In genomic region chr2:141073981-141074855, GRCm38 (mm10) we compare ENCODE assay signal across 27 mouse cellular contexts.
A peak's percentile ranks its signal among the peaks of the same experiment; 100 is the strongest.
DNase-seq lines count a peak whose midpoint lies in the region; ATAC-seq lines count a peak whose summit lies in the region.
"Had no signal": no experiment of that assay in that cellular context is flagged by ENCODE, and none has a peak within 500 bp of the region (broad histone marks: within the 10 kb centered on the region; RNA-seq: fewer than 3 reads in every experiment).

No protein-coding gene starts in this region.

- WGBS in neural tube, embryonic 13.5 days: 43% methylated on average over 8 of the region's 8 CpGs
- 32% methylated on average over 8 of the region's 8 CpGs for WGBS in midbrain, embryonic 12.5 days

- intact Hi-C loops in left cerebral cortex, postnatal 25 days (cut with DNase I): no loop called here

- no peak overlapping the region for H3K9ac ChIP-seq in neural tube, embryonic 13.5 days
- H3K9ac ChIP-seq in midbrain, embryonic 12.5 days (replicated peaks): no peak overlapping the region
- H3K9ac ChIP-seq: embryonic facial prominence, embryonic 12.5 days had no signal

- H3K36me3 ChIP-seq in neural tube, embryonic 13.5 days: no peaks in the 10 kb centered on the region
- H3K36me3 ChIP-seq in midbrain, embryonic 12.5 days: no peaks in the 10 kb centered on the region
- H3K36me3 ChIP-seq: embryonic facial prominence, embryonic 12.5 days had no signal

- H3K9me3 ChIP-seq in neural tube, embryonic 13.5 days: no peaks in the 10 kb centered on the region
- no peaks in the 10 kb centered on the region for H3K9me3 ChIP-seq in midbrain, embryonic 12.5 days
- H3K9me3 ChIP-seq: embryonic facial prominence, embryonic 12.5 days had no signal

- DNase-seq in embryo, embryonic 11 days: peak; percentile 31
- DNase-seq in embryo, embryonic 9.5 days (ENCODE audit: extremely low spot score): no peak
- DNase-seq in neural tube, embryonic 10.5 days (ENCODE audit: extremely low spot score, low spot score): no peak
- DNase-seq in left cerebral cortex, postnatal 25 days (ENCODE audit: low spot score in 2 of 2): no peak
- no peak for DNase-seq in spleen, postnatal 4 days (ENCODE audit: low spot score in 2 of 2)
- DNase-seq: adrenal gland, postnatal 14 days; cerebellum, adult 11 months; cerebellum, postnatal 14 days; gastrocnemius, postnatal 25 days; heart, adult 2 months; heart, postnatal 36 days; kidney, adult 8-10 months; kidney, postnatal 36 days; lung, adult 18-20 months; lung, postnatal 14 days; right cerebral cortex, postnatal 4 days; thymus, postnatal 14 days had no signal

- no peak overlapping the region for H3K4me3 ChIP-seq in neural tube, embryonic 13.5 days
- no peak overlapping the region for H3K4me3 ChIP-seq in midbrain, embryonic 12.5 days
- H3K4me3 ChIP-seq: embryonic facial prominence, embryonic 12.5 days; erythroblast, embryonic 14.5 days; heart, adult 2 months; megakaryocyte, embryonic 14.5 days; myocyte had no signal

- H3K27ac ChIP-seq in neural tube, embryonic 13.5 days (replicated peaks): 0 out of 2 replicates have a peak overlapping the region, but pooled peaks have one; percentile 42
- 0 out of 2 replicates have a peak overlapping the region, but pooled peaks have one; percentile 39 for H3K27ac ChIP-seq in midbrain, embryonic 12.5 days (replicated peaks)
- H3K27ac ChIP-seq: embryonic facial prominence, embryonic 12.5 days; heart, adult 2 months; stomach, postnatal 0 days had no signal

- no peak overlapping the region for H3K4me2 ChIP-seq in neural tube, embryonic 13.5 days
- H3K4me2 ChIP-seq in midbrain, embryonic 12.5 days (replicated peaks): no peak overlapping the region
- H3K4me2 ChIP-seq: embryonic facial prominence, embryonic 12.5 days; liver, embryonic 11.5 days had no signal

- no peaks in the 10 kb centered on the region for H3K27me3 ChIP-seq in neural tube, embryonic 13.5 days
- no peaks in the 10 kb centered on the region for H3K27me3 ChIP-seq in midbrain, embryonic 12.5 days
- H3K27me3 ChIP-seq: embryonic facial prominence, embryonic 12.5 days; megakaryocyte, embryonic 14.5 days; Patski had no signal

- no peak for ATAC-seq in neural tube, embryonic 13.5 days (ENCODE audit: low read depth)
- peak; percentile 93 for ATAC-seq in midbrain, embryonic 12.5 days (ENCODE audit: low FRiP score, low read depth)
- ATAC-seq: CD4-positive, CD25-positive, alpha-beta regulatory T cell, adult 4 months; Patski had no signal

- peaks cover 3% of the 10 kb centered on the region; the same call in 1 of the 2 replicates for H3K4me1 ChIP-seq in neural tube, embryonic 13.5 days (replicated peaks)
- peaks cover 8% of the 10 kb centered on the region for H3K4me1 ChIP-seq in midbrain, embryonic 12.5 days
- H3K4me1 ChIP-seq: embryonic facial prominence, embryonic 12.5 days; megakaryocyte, embryonic 14.5 days had no signal
